Comparison of ENCODE assay signal across 27 mouse cellular contexts in genomic region chr7:46147417-46147816, GRCm38 (mm10). TPM values are rescaled to one million over a fixed set of nuclear protein-coding genes. Genes with fewer than 3 reads are reported as not detected.
DNase-seq lines count a peak whose midpoint lies in the region; ATAC-seq lines count a peak whose summit lies in the region.
"Had no signal": no experiment of that assay in that cellular context is flagged by ENCODE, and none has a peak within 500 bp of the region (broad histone marks: within the 10 kb centered on the region; RNA-seq: fewer than 3 reads in every experiment).

No protein-coding gene starts in this region.

- 0 out of 2 replicates have a peak overlapping the region, but pooled peaks have one; percentile 38 for H3K9ac ChIP-seq in forebrain, embryonic 13.5 days
- no peak overlapping the region for H3K9ac ChIP-seq in midbrain, embryonic 14.5 days (replicated peaks; ENCODE audit: low read length)
- H3K9ac ChIP-seq in midbrain, embryonic 11.5 days (ENCODE audit: low read length), result no peak overlapping the region
- H3K9ac ChIP-seq in intestine, embryonic 16.5 days (ENCODE audit: low read depth, low read length), result no peak overlapping the region
- H3K9ac ChIP-seq: liver, embryonic 15.5 days; lung, embryonic 15.5 days had no signal

- no peaks in the 10 kb centered on the region for H3K9me3 ChIP-seq in forebrain, embryonic 13.5 days (replicated peaks)
- no peaks in the 10 kb centered on the region for H3K9me3 ChIP-seq in forebrain, embryonic 10.5 days
- H3K9me3 ChIP-seq in midbrain, embryonic 14.5 days (ENCODE audit: control insufficient read depth, low read length), result no peaks in the 10 kb centered on the region
- no peaks in the 10 kb centered on the region for H3K9me3 ChIP-seq in midbrain, embryonic 11.5 days (ENCODE audit: control insufficient read depth, low read length)
- no peaks in the 10 kb centered on the region for H3K9me3 ChIP-seq in intestine, embryonic 16.5 days (ENCODE audit: control insufficient read depth, low read length)
- H3K9me3 ChIP-seq: hindbrain, embryonic 10.5 days; limb, embryonic 10.5 days; liver, embryonic 15.5 days; lung, embryonic 15.5 days; neural tube, embryonic 13.5 days had no signal

- H3K4me3 ChIP-seq in forebrain, embryonic 13.5 days, result no peak overlapping the region
- H3K4me3 ChIP-seq in forebrain, embryonic 10.5 days, result no peak overlapping the region
- no peak overlapping the region for H3K4me3 ChIP-seq in midbrain, embryonic 14.5 days (replicated peaks; ENCODE audit: low read depth, low read length)
- H3K4me3 ChIP-seq in midbrain, embryonic 11.5 days (ENCODE audit: low read depth, low read length), result no peak overlapping the region
- no peak overlapping the region for H3K4me3 ChIP-seq in intestine, embryonic 16.5 days (ENCODE audit: low read length)
- H3K4me3 ChIP-seq: gastrocnemius, adult 2 months; hindbrain, embryonic 10.5 days; limb, embryonic 10.5 days; liver, embryonic 15.5 days; lung, embryonic 15.5 days; myocyte; neural tube, embryonic 13.5 days had no signal

- H3K4me2 ChIP-seq in forebrain, embryonic 13.5 days, result no peak overlapping the region
- no peak overlapping the region for H3K4me2 ChIP-seq in midbrain, embryonic 14.5 days (ENCODE audit: low read length)
- no peak overlapping the region for H3K4me2 ChIP-seq in midbrain, embryonic 11.5 days
- no peak overlapping the region for H3K4me2 ChIP-seq in intestine, embryonic 16.5 days (ENCODE audit: low read depth, low read length)
- H3K4me2 ChIP-seq: liver, embryonic 15.5 days; lung, embryonic 15.5 days; neural tube, embryonic 13.5 days had no signal

- peak overlapping the region; percentile 72 for H3K27ac ChIP-seq in forebrain, embryonic 13.5 days
- H3K27ac ChIP-seq in forebrain, embryonic 10.5 days, result no peak overlapping the region
- H3K27ac ChIP-seq in midbrain, embryonic 14.5 days (replicated peaks; ENCODE audit: low read depth, low read length), result peak overlapping the region; percentile 69
- H3K27ac ChIP-seq in midbrain, embryonic 11.5 days (ENCODE audit: low read depth, low read length), result no peak overlapping the region
- no peak overlapping the region for H3K27ac ChIP-seq in intestine, embryonic 16.5 days (ENCODE audit: low read length)
- H3K27ac ChIP-seq: gastrocnemius, adult 2 months; limb, embryonic 10.5 days; liver, embryonic 15.5 days; lung, embryonic 15.5 days; neural tube, embryonic 13.5 days had no signal

- no peak for DNase-seq in forebrain, embryonic 10.5 days (ENCODE audit: extremely low spot score, low spot score)
- DNase-seq in midbrain, embryonic 14.5 days, result no peak
- DNase-seq in midbrain, embryonic 11.5 days (ENCODE audit: low spot score, missing footprints), result no peak
- no peak for DNase-seq in cerebellum, postnatal 10 days
- no peak for DNase-seq in layer of hippocampus, adult 8-10 months (ENCODE audit: low spot score in 2 of 2)
- DNase-seq: adrenal gland, postnatal 36 days; cerebellum, adult 9-10 months; gastrocnemius, adult 2 months; kidney, adult 2 months; kidney, postnatal 10 days; liver; lung, postnatal 36 days; retina, postnatal 1 day; right cerebral cortex, postnatal 25 days; spleen, adult 18-20 months; thymus, postnatal 36 days had no signal

- peak; percentile 10; the same call in 1 of the 2 replicates for ATAC-seq in forebrain, embryonic 13.5 days
- no peak for ATAC-seq in midbrain, embryonic 14.5 days (ENCODE audit: low FRiP score, low TSS enrichment)
- ATAC-seq in midbrain, embryonic 11.5 days (ENCODE audit: low FRiP score), result no peak
- ATAC-seq in intestine, embryonic 16.5 days, result peak; percentile 66; the same call in 1 of the 2 replicates
- ATAC-seq: CD4-positive, CD25-positive, alpha-beta regulatory T cell, adult 4 months; Patski had no signal

- no peaks in the 10 kb centered on the region for H3K27me3 ChIP-seq in forebrain, embryonic 13.5 days
- no peaks in the 10 kb centered on the region for H3K27me3 ChIP-seq in forebrain, embryonic 10.5 days (ENCODE audit: poor library complexity, severe bottlenecking)
- H3K27me3 ChIP-seq in midbrain, embryonic 14.5 days (ENCODE audit: control insufficient read depth, insufficient read depth, low read length), result no peaks in the 10 kb centered on the region
- H3K27me3 ChIP-seq in midbrain, embryonic 11.5 days (ENCODE audit: control insufficient read depth, insufficient read depth, low read length), result no peaks in the 10 kb centered on the region
- H3K27me3 ChIP-seq in intestine, embryonic 16.5 days (replicated peaks; ENCODE audit: control insufficient read depth, insufficient read depth, low read length), result no peaks in the 10 kb centered on the region
- H3K27me3 ChIP-seq: liver, embryonic 15.5 days; lung, embryonic 15.5 days; neural tube, embryonic 13.5 days; Patski had no signal

- no peaks in the 10 kb centered on the region for H3K36me3 ChIP-seq in forebrain, embryonic 13.5 days (ENCODE audit: poor library complexity, severe bottlenecking)
- no peaks in the 10 kb centered on the region for H3K36me3 ChIP-seq in forebrain, embryonic 10.5 days (replicated peaks)
- no peaks in the 10 kb centered on the region for H3K36me3 ChIP-seq in midbrain, embryonic 14.5 days (ENCODE audit: control insufficient read depth, insufficient read depth, low read length)
- H3K36me3 ChIP-seq in midbrain, embryonic 11.5 days (ENCODE audit: control insufficient read depth, insufficient read depth, low read length), result no peaks in the 10 kb centered on the region
- no peaks in the 10 kb centered on the region for H3K36me3 ChIP-seq in intestine, embryonic 16.5 days (ENCODE audit: control insufficient read depth, insufficient read depth, low read length)
- H3K36me3 ChIP-seq: hindbrain, embryonic 10.5 days; limb, embryonic 10.5 days; liver, embryonic 15.5 days; lung, embryonic 15.5 days; neural tube, embryonic 13.5 days had no signal

- peaks cover 17% of the 10 kb centered on the region for H3K4me1 ChIP-seq in forebrain, embryonic 13.5 days
- no peaks in the 10 kb centered on the region for H3K4me1 ChIP-seq in forebrain, embryonic 10.5 days
- H3K4me1 ChIP-seq in midbrain, embryonic 14.5 days (ENCODE audit: control insufficient read depth, insufficient read depth, low read length), result peaks cover 4% of the 10 kb centered on the region
- H3K4me1 ChIP-seq in midbrain, embryonic 11.5 days (ENCODE audit: control insufficient read depth, insufficient read depth, low read length), result no peaks in the 10 kb centered on the region
- no peaks in the 10 kb centered on the region for H3K4me1 ChIP-seq in intestine, embryonic 16.5 days (ENCODE audit: control insufficient read depth, insufficient read depth, low read length)
- H3K4me1 ChIP-seq: liver, embryonic 15.5 days; lung, embryonic 15.5 days had no signal

- WGBS in forebrain, embryonic 13.5 days, result 91% methylated on average over 7 of the region's 7 CpGs
- 92% methylated on average over 7 of the region's 7 CpGs for WGBS in forebrain, embryonic 10.5 days
- WGBS in midbrain, embryonic 14.5 days, result 93% methylated on average over 7 of the region's 7 CpGs
- 92% methylated on average over 7 of the region's 7 CpGs for WGBS in midbrain, embryonic 11.5 days
- 66% methylated on average over 7 of the region's 7 CpGs for WGBS in intestine, embryonic 16.5 days

RNA-seq across cellular contexts. Expression of gene Abcc8, which starts 32.4 kb away (rescaled TPM):
- 6.9 and 10.2 TPM in 2 replicates for polyA plus RNA-seq in forebrain, embryonic 13.5 days (2015; fragmentation: Nextera tagmentation; extraction: Ambion mirVana)
- polyA plus RNA-seq in forebrain, embryonic 10.5 days (2016; fragmentation: Nextera tagmentation; extraction: Ambion mirVana), result 1.5 TPM in 2 replicates
- 3.0 and 6.0 TPM in 2 replicates for polyA plus RNA-seq in midbrain, embryonic 14.5 days (2014; fragmentation: Nextera tagmentation; extraction: Ambion mirVana)
- polyA plus RNA-seq in midbrain, embryonic 11.5 days (2014; fragmentation: Nextera tagmentation; extraction: Ambion mirVana), result 0.46 and 0.49 TPM in 2 replicates
- polyA plus RNA-seq in intestine, embryonic 16.5 days (2015; fragmentation: Nextera tagmentation; extraction: Ambion mirVana), result 4.8 and 6.2 TPM in 2 replicates
- 10 to 100 TPM; 39.0 to 52.6 (median 45.1) TPM for total RNA-seq in layer of hippocampus, adult 8-10 months (2022)
- total RNA-seq: megakaryocyte-erythroid progenitor cell, adult 5-6 weeks had no signal
- polyA plus RNA-seq: CD4-positive, CD25-positive, alpha-beta regulatory T cell, adult 4 months; Patski had no signal

RNA-seq across cellular contexts. Expression of gene Kcnj11, which starts 46.9 kb away (rescaled TPM):
- 1.1 and 2.6 TPM in 2 replicates for polyA plus RNA-seq in forebrain, embryonic 13.5 days (2015; fragmentation: Nextera tagmentation; extraction: Ambion mirVana)
- 0.12 and 0.54 TPM in 2 replicates for polyA plus RNA-seq in forebrain, embryonic 10.5 days (2016; fragmentation: Nextera tagmentation; extraction: Ambion mirVana)
- polyA plus RNA-seq in midbrain, embryonic 14.5 days (2014; fragmentation: Nextera tagmentation; extraction: Ambion mirVana), result 1.6 and 2.0 TPM in 2 replicates
- 0.07 and 0.49 TPM in 2 replicates for polyA plus RNA-seq in midbrain, embryonic 11.5 days (2014; fragmentation: Nextera tagmentation; extraction: Ambion mirVana)
- 0.55 and 0.65 TPM in 2 replicates for polyA plus RNA-seq in intestine, embryonic 16.5 days (2015; fragmentation: Nextera tagmentation; extraction: Ambion mirVana)
- 10 to 100 TPM; 30.2 to 36.4 (median 33.9) TPM for total RNA-seq in layer of hippocampus, adult 8-10 months (2022)
- total RNA-seq: megakaryocyte-erythroid progenitor cell, adult 5-6 weeks had no signal
- polyA plus RNA-seq: CD4-positive, CD25-positive, alpha-beta regulatory T cell, adult 4 months had no signal

Comparison
In these comparisons a context has a peak if more than half of its experiments do, and no peak if none do; other contexts are left out.
1. H3K27ac ChIP-seq: peak in forebrain, embryonic 13.5 days (single experiment) and midbrain, embryonic 14.5 days (single experiment); none in forebrain, embryonic 10.5 days (single experiment), midbrain, embryonic 11.5 days (single experiment) and intestine, embryonic 16.5 days (single experiment).
2. ATAC-seq: peak in forebrain, embryonic 13.5 days (single experiment) and intestine, embryonic 16.5 days (single experiment); none in midbrain, embryonic 14.5 days (single experiment) and midbrain, embryonic 11.5 days (single experiment).